Mouse (Mus musculus): ENCODE measurements around the gene Kctd17.

Gene Kctd17

GRCm38 (mm10) chr15:78414157-78414556 lies 14.2 kb upstream of the Kctd17 start:
- no peak for DNase-seq (ENCODE audit: extremely low read depth, low read depth)

GRCm38 (mm10) chr15:78416937-78417336 lies 11.4 kb upstream of the Kctd17 start:
- no peak for DNase-seq (ENCODE audit: extremely low read depth, low read depth)

DNA sequence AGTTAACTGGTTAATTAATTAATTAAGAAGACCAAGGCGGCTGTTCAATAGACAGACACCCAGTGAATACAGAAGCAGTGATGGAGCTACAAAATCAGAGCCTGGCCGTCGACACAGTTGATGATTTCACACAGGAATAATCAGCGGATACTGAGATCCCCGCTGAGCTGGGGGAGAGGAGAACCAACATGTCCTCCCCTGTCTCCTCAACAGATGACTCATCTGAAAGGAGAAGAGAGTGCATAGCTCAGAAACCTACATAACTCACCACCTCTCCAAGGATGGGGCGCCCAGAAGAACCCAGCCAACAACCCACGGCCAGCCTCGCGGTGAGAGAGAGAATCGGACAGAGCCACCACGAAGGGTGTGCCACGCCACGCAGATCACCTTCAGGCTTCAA lies 8.0 kb upstream of the Kctd17 start:
- no peak for DNase-seq (ENCODE audit: extremely low read depth, low read depth)

DNA sequence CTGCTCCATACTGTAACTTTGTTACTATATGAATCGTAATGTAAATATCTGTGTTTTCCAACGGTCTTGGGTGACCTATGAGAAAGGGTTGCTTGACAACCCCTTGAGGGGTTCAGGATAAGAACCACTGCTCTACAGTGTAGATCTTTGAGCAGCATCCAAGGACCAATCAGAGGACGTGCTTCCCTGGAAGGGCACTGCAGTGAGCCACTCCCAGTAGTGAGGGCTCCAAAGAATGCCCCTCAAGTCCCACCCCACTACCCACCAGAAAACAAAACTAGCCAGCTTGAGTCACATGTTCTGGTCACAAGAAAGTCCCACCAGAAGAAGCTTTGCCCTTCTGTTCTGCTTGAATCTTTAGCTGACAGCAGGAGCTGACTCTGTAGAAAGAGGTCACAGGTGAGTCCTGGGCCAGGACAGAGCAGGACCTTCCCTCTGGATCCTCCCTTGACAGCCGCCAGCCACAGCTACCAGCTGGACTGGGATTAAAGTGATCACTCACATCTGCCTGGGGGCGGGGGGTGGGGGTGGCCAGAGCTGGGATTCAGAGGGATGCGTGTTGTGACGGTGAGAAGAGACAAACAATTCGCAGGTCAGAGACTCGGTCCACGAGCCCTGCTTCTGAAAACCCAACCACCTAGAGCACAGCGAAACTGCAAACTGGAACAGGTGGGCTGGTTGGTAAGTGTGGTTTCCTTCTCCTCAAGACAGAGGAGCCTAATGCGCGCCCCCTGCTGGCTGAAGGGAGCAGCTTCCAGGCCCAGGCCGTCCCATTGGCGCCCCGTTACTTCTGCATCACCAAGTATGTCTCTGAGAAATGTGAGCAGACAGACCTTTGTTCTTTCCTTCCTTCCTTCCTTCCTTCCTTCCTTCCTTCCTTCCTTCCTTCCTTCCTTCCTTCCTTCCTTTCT lies 6.1 kb upstream of the Kctd17 start:
- no peak for DNase-seq (ENCODE audit: extremely low read depth, low read depth)

DNA sequence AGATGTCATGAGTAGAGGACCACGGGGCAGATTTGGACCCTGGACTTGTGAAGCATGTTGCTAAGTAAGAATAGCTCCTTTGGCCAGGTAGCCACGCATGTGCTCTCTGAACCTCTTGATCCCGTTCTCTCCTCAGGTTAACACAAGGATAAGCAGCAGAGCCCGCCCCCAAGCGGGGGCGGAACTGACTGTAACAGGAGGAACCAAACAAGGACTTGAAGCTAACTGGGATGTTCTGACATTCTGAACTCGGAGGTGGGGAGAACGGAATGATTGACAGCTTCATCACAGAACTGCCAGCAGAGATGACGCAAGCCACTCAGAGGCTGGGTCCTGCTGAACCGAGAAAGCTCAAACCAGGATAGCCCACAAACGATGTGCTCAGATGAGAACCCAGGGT lies 3.9 kb upstream of the Kctd17 start:
- DNase-seq (ENCODE audit: extremely low read depth, low read depth), result no peak

GRCm38 (mm10) chr15:78425230-78425629 lies 3.1 kb upstream of the Kctd17 start:
- DNase-seq (ENCODE audit: extremely low read depth, low read depth), result no peak

- DNase-seq (ENCODE audit: extremely low read depth, low read depth), result no peak
Measured at GRCm38 (mm10) chr15:78429139-78429459, 735 bp downstream of the Kctd17 start.

- no peak for DNase-seq (ENCODE audit: extremely low read depth, low read depth)
Measured at GRCm38 (mm10) chr15:78429871-78430622, 1.7 kb downstream of the Kctd17 start.

- DNase-seq (ENCODE audit: extremely low read depth, low read depth), result no peak
Measured at GRCm38 (mm10) chr15:78430874-78431273, 2.5 kb downstream of the Kctd17 start.

DNA sequence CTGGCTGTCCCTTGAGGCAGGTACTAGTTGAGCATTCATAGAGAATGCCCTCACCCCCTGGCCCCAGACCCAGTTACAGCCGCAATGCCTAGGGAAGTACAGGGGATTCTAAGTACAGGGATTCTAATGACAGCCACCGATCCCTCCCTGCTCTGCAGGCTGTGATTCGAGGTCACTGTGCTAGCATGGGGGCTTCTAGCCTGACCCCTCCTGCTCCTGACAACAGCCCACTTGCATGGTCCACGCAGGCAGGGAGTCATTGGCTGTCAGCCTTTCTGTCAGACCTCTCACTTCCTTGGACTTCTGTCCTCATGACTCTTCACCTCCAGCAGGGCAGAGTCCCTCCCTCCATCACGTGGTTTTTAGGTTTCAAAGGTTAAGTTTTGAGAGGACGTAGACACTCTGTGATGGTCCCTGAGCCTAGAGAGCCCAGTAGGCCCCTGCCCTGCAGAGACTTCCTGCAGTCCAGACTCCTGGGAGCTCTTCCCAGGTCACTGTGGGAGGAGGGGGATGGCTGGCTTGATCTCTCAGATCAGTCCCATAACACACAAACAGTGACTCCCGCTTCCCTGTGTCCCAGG lies 3.3 kb downstream of the Kctd17 start:
- DNase-seq (ENCODE audit: extremely low read depth, low read depth), result no peak

DNA sequence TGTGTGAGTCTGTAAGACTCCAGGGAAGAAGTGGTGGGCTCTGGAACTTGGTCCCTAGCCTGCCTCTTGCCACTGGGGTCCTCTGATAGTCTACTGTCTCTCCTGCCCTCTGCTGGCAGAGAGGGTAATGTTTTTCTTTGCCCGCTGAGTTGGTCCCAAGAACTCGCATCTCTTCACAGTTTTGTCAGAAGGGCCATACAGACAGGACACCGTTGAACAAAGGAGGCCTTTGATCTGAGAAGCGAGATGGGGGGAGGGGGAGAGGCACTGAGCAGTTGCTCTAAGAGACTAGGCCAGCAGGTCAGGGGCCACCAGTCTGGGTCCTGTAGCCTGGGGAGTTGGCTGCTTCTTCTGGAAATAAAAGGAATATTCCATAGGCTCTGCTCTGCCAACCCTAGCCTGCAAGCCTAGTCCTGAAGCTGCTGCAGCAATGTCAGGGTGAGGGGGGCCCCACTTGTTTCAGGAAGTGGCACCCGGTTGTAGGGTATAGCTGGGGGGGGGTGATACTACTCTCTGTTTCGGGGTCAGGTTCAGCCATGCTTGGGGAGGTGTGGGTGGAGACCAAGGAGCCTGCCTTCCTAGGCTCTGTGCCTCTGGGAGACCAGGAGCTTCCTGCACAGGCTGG lies 6.6 kb downstream of the Kctd17 start:
- no peak for DNase-seq (ENCODE audit: extremely low read depth, low read depth)

GRCm38 (mm10) chr15:78435681-78436080 lies 7.3 kb downstream of the Kctd17 start:
- no peak for DNase-seq (ENCODE audit: extremely low read depth, low read depth)

- DNase-seq (ENCODE audit: extremely low read depth, low read depth), result no peak
Measured at GRCm38 (mm10) chr15:78436380-78437192, 8.2 kb downstream of the Kctd17 start.

DNA sequence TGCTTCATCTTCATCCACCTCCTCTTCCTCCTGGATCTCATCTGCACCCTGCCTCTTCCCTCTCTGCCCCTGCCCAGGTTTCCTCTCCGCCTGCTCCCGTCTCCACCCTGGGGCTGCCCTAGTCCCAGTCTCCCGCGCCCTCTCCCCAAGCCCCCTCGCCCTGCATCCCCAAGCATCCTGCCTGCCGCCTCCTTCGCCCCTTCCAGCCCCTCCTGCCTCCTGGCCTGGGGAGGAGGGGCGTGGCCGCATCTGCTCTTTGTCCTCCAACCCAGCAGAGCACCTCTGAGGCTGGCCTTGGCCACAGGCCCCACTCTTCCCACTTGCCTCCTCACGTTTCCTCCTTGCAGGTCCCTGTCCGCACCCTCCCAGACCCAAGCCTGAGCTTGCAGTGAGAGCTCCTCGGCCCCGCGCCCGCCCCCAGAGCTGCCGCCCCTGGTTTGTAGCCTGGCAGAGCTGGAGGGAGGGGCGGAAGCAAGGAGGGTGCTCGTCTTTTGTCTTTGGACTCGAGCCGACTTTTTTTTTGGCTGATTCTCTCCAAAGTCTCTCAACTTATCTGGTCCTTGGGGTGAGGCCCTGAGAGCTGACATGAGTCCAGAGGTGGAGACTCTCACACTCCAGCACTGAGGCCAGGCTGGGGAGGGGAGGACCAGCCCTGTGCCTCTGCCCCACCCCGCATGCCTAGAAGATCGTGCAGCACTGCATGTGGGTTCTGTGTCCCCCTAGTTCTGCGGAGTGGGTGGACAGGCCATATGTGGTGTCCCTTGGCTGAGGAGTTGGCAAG lies 9.1 kb downstream of the Kctd17 start:
- no peak for DNase-seq (ENCODE audit: extremely low read depth, low read depth)

DNA sequence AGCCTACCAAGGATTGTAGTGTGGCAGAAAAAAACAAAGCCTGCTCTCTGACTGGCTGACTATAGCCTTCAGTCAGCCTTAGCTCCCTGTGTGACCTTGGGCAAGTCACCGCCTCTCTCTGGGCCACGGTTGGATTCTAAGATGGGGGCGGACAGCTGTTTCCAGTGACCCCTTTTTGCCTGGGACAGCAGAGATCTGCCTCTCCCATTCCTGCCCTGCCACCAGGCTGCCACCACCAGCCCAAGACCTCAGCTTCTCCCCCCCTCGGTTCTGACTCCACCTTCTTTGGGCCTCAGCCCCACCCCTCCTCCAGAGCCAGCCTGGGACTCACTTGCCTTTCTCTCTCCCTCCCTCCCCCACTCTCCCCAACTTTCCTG lies 9.6 kb downstream of the Kctd17 start:
- no peak for DNase-seq (ENCODE audit: extremely low read depth, low read depth)

GRCm38 (mm10) chr15:78438505-78438904 lies 10.1 kb downstream of the Kctd17 start:
- DNase-seq (ENCODE audit: extremely low read depth, low read depth), result no peak

DNA sequence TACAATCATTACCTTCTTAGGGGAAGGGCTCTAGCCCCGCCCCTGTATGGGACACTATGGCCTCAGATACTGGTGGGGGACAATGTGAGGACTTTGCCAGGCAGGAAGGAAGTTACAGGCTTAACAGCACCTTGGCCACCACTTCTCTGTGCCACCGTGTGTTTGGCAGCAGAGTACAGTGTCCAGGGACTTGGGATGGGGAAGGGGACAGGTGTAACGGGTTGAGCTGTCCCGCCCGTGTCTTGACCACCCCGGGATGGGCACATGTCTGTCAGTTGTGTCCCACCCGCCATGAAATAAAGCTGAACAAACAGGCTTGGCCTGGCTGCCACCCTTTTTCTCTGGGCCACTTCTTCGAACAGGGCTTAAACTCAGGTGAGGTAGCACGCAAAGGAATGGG lies 10.6 kb downstream of the Kctd17 start:
- DNase-seq (ENCODE audit: extremely low read depth, low read depth), result no peak

GRCm38 (mm10) chr15:78442231-78442630 lies 13.9 kb downstream of the Kctd17 start:
- no peak for DNase-seq (ENCODE audit: extremely low read depth, low read depth)

DNA sequence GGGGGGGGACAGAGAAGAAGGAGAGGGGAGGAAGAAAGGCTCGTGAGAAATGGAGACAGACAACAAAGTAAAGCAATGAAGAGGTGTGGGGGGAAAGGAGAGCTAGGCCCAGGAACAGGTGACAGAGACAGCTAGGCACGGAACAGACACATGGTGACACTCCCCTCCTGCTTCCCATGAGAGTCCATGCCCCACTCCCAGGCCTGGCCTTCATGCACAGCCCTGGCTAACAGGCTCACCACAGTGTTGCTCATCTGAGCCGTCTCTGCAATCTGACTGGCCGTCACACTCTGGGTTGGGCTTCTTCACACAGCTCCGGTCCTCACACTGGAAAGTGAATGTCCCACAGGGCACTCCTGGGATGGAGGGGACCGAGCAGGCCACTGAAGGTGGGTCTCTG lies 15.5 kb downstream of the Kctd17 start:
- DNase-seq (ENCODE audit: extremely low read depth, low read depth), result no peak

DNA sequence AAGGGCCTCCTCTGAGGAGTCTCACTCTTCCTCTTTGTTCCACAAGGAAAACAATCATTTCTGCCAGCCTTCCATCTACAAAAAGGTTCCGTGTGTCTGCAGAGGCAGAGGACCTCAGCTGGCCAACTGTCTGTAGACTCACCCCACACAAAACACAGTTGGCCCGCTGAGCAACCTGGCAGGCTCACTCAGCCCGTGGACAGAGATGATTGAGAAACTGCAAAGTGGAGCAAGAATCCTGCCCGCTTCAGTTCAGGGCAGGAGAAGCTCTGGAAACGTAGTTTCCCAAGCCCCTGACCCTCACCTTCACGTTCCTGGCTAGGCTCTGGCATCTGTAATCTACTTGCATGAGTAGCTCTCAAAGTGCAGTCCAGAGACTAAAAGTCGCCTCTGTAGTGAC lies 18.8 kb downstream of the Kctd17 start:
- DNase-seq (ENCODE audit: extremely low read depth, low read depth), result no peak

Measured in MEL-GATA-1-ER (cell line).